Mouse (Mus musculus) adrenal gland, adult 2 months (tissue): ENCODE data around the gene Hagh. TPM values are rescaled to one million over a fixed set of nuclear protein-coding genes. Genes with fewer than 3 reads are reported as not detected.
A peak's percentile ranks its signal among the peaks of the same experiment; 100 is the strongest.

Experiments used
- DNase-seq: peaks from one replicate; pipeline ENCODE4 v3.0.0; 2021
- polyA plus RNA-seq: library from polyadenylated mRNA; depleted of rRNA; stranded (reverse); fragments of >200 nt; gene quantifications from 2 replicates; pipeline ENCODE4 v1.2.3, GENCODE M21; 2012; rRNA removed
- total RNA-seq, 2 experiments: library from RNA; stranded (reverse); gene quantifications; 2 replicates each; pipeline ENCODE4 v1.2.3; 2021

Gene Hagh
- total and polyA plus RNA-seq, 3 experiments = 102 to 123 (median 115) TPM

- no peak for DNase-seq
Measured at GRCm38 (mm10) chr17:24902671-24903474, 62.9 kb downstream of the Hagh start.

DNA sequence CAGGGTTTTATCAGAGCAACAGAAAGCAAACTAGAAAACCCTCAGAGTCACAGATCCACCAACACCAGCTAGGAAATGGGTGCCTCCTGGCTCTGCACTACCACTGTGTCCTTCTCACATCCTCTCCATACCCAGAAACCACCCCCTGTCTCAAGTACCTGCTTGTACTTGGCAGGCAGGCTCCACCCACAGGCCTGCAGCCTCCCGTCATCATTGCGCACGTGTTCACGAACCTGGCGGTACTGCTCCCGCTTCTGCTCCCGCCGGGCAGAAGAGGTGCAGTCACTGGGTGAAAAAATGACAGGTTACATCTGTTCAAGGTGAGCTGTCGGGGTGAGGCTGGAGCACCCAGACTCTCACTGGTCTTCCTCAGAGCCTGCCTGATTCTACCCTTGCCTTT, 63.8 kb downstream of the Hagh start:
- DNase-seq = no peak

GRCm38 (mm10) chr17:24907591-24907990, 67.6 kb downstream of the Hagh start:
- peak; percentile 92 for DNase-seq

DNA sequence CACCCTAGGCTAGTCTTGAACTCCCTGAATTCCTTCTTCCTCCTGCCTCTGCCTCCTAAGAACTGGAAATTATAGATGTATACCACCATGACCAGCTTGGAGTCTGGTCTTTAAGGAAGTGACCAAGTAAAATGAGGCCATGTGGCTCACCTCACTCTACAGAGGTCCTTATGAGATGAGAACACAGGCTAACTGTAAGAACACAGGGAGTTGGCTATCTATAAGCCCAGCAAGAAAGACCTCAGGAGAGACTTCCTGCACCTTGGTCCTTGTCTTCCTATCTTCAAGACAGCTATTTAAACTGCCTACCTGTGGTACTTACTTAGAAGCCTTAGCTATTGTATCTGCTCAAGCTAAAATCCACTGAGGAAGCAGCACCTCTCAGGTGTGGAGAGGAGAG, 74.0 kb downstream of the Hagh start:
- DNase-seq = no peak

Other genes with a start within 250 kb of the Hagh start
- gene Tsc2, start 207.5 kb upstream of the Hagh start, total RNA-seq = 100 to 1,000 TPM in 1 of 2 experiments, 10 to 100 TPM in 1; 83.5 to 110 TPM
- gene Tsc2, start 207.5 kb upstream of the Hagh start, polyA plus RNA-seq = 160 and 180 TPM in 2 replicates
- gene Nthl1, start 207.5 kb upstream of the Hagh start, total RNA-seq = 10 to 100 TPM in 1 of 2 experiments, 1 to 10 TPM in 1; 4.8 to 10.1 TPM
- 9.4 and 13.8 TPM in 2 replicates for gene Nthl1, start 207.5 kb upstream of the Hagh start, polyA plus RNA-seq
- gene Slc9a3r2, start 189.8 kb upstream of the Hagh start, total RNA-seq = 10 to 100 TPM; 51.8 to 76.0 TPM
- 120 and 150 TPM in 2 replicates for gene Slc9a3r2, start 189.8 kb upstream of the Hagh start, polyA plus RNA-seq
- gene Npw, start 181.7 kb upstream of the Hagh start, total RNA-seq = not detected
- 0.60 and 2.4 TPM in 2 replicates for gene Npw, start 181.7 kb upstream of the Hagh start, polyA plus RNA-seq
- 10 to 100 TPM; 40.8 to 51.3 TPM for gene Zfp598, start 170.5 kb upstream of the Hagh start, total RNA-seq
- gene Zfp598, start 170.5 kb upstream of the Hagh start, polyA plus RNA-seq = 86.0 and 99.0 TPM in 2 replicates
- 1 to 10 TPM; 2.0 to 2.4 TPM for gene Syngr3, start 150.2 kb upstream of the Hagh start, total RNA-seq
- 2.1 and 5.3 TPM in 2 replicates for gene Syngr3, start 150.2 kb upstream of the Hagh start, polyA plus RNA-seq
- 10 to 100 TPM; 37.7 to 41.6 TPM for gene Gfer, start 144.0 kb upstream of the Hagh start, total RNA-seq
- 40.7 and 43.1 TPM in 2 replicates for gene Gfer, start 144.0 kb upstream of the Hagh start, polyA plus RNA-seq
- 1 to 10 TPM; 2.8 to 6.4 TPM for gene Noxo1, start 143.9 kb upstream of the Hagh start, total RNA-seq
- gene Noxo1, start 143.9 kb upstream of the Hagh start, polyA plus RNA-seq = 4.9 and 9.4 TPM in 2 replicates
- 10 to 100 TPM; 27.9 to 41.1 TPM for gene Tbl3, start 132.5 kb upstream of the Hagh start, total RNA-seq
- gene Tbl3, start 132.5 kb upstream of the Hagh start, polyA plus RNA-seq = 49.0 and 63.2 TPM in 2 replicates
- gene Rnf151, start 122.1 kb upstream of the Hagh start, total RNA-seq = not detected
- gene Rnf151, start 122.1 kb upstream of the Hagh start, polyA plus RNA-seq = 0.25 and 0.61 TPM in 2 replicates
- 100 to 1,000 TPM; 718 to 903 TPM for gene Rps2, start 122.0 kb upstream of the Hagh start, total RNA-seq
- 2,302 and 2,907 TPM in 2 replicates for gene Rps2, start 122.0 kb upstream of the Hagh start, polyA plus RNA-seq
- gene Ndufb10, start 115.7 kb upstream of the Hagh start, total RNA-seq = 100 to 1,000 TPM; 242 to 306 TPM
- gene Ndufb10, start 115.7 kb upstream of the Hagh start, polyA plus RNA-seq = 277 and 298 TPM in 2 replicates
- gene Rpl3l, start 112.3 kb upstream of the Hagh start, total RNA-seq = under 1 TPM in 1 of 2 experiments, not detected in 1; 0.28 TPM
- 0.17 TPM in 1 of 2 replicates, not detected in the other for gene Rpl3l, start 112.3 kb upstream of the Hagh start, polyA plus RNA-seq
- gene Msrb1, start 103.5 kb upstream of the Hagh start, total RNA-seq = 100 to 1,000 TPM in 1 of 2 experiments, 10 to 100 TPM in 1; 95.7 to 101 TPM
- gene Msrb1, start 103.5 kb upstream of the Hagh start, polyA plus RNA-seq = 108 and 118 TPM in 2 replicates
- gene Hs3st6, start 87.2 kb upstream of the Hagh start, total RNA-seq = 1 to 10 TPM; 1.8 to 1.9 TPM
- gene Hs3st6, start 87.2 kb upstream of the Hagh start, polyA plus RNA-seq = 7.5 TPM in 2 replicates
- 1 to 10 TPM in 1 of 2 experiments, under 1 TPM in 1; 0.86 to 1.5 TPM for gene Meiob, start 35.9 kb upstream of the Hagh start, total RNA-seq
- not detected in 2 replicates for gene Meiob, start 35.9 kb upstream of the Hagh start, polyA plus RNA-seq
- 10 to 100 TPM; 25.4 to 43.4 TPM for gene Fahd1, start 10.2 kb downstream of the Hagh start, total RNA-seq
- 11.7 and 16.6 TPM in 2 replicates for gene Fahd1, start 10.2 kb downstream of the Hagh start, polyA plus RNA-seq
- 1 to 10 TPM; 5.5 to 6.7 TPM for gene Igfals, start 25.9 kb downstream of the Hagh start, total RNA-seq
- gene Igfals, start 25.9 kb downstream of the Hagh start, polyA plus RNA-seq = 11.2 and 18.5 TPM in 2 replicates
- 10 to 100 TPM; 53.1 to 56.6 TPM for gene Nubp2, start 46.2 kb downstream of the Hagh start, total RNA-seq
- gene Nubp2, start 46.2 kb downstream of the Hagh start, polyA plus RNA-seq = 38.5 and 55.9 TPM in 2 replicates
- 10 to 100 TPM; 30.8 to 33.1 TPM for gene Spsb3, start 46.5 kb downstream of the Hagh start, total RNA-seq
- gene Spsb3, start 46.5 kb downstream of the Hagh start, polyA plus RNA-seq = 144 and 179 TPM in 2 replicates
- gene Eme2, start 54.9 kb downstream of the Hagh start, total RNA-seq = 10 to 100 TPM; 39.9 to 48.0 TPM
- 58.3 and 58.4 TPM in 2 replicates for gene Eme2, start 54.9 kb downstream of the Hagh start, polyA plus RNA-seq
- 100 to 1,000 TPM; 130 to 150 TPM for gene Mrps34, start 55.0 kb downstream of the Hagh start, total RNA-seq
- 547 and 570 TPM in 2 replicates for gene Mrps34, start 55.0 kb downstream of the Hagh start, polyA plus RNA-seq
- gene Nme3, start 56.4 kb downstream of the Hagh start, total RNA-seq = 10 to 100 TPM; 70.1 to 73.7 TPM
- 116 and 124 TPM in 2 replicates for gene Nme3, start 56.4 kb downstream of the Hagh start, polyA plus RNA-seq
- 100 to 1,000 TPM in 1 of 2 experiments, 10 to 100 TPM in 1; 86.6 to 129 TPM for gene Mapk8ip3, start 96.8 kb downstream of the Hagh start, total RNA-seq
- 205 and 241 TPM in 2 replicates for gene Mapk8ip3, start 96.8 kb downstream of the Hagh start, polyA plus RNA-seq
- 10 to 100 TPM; 26.7 to 39.1 TPM for gene Jpt2, start 120.5 kb downstream of the Hagh start, total RNA-seq
- gene Jpt2, start 120.5 kb downstream of the Hagh start, polyA plus RNA-seq = 2.3 and 4.6 TPM in 2 replicates
- gene Cramp1l, start 175.6 kb downstream of the Hagh start, total RNA-seq = 10 to 100 TPM; 17.8 to 18.2 TPM
- gene Cramp1l, start 175.6 kb downstream of the Hagh start, polyA plus RNA-seq = 15.4 and 16.7 TPM in 2 replicates
- 10 to 100 TPM; 27.8 to 28.0 TPM for gene Ift140, start 175.9 kb downstream of the Hagh start, total RNA-seq
- gene Ift140, start 175.9 kb downstream of the Hagh start, polyA plus RNA-seq = 20.9 and 21.8 TPM in 2 replicates
- gene Tmem204, start 243.4 kb downstream of the Hagh start, total RNA-seq = 10 to 100 TPM; 32.2 to 44.8 TPM
- gene Tmem204, start 243.4 kb downstream of the Hagh start, polyA plus RNA-seq = 59.2 and 64.1 TPM in 2 replicates